Mouse (Mus musculus): ENCODE results near the gene Ksr2.
A peak's percentile ranks its signal among the peaks of the same experiment; 100 is the strongest.

The Ksr2 gene

DNA sequence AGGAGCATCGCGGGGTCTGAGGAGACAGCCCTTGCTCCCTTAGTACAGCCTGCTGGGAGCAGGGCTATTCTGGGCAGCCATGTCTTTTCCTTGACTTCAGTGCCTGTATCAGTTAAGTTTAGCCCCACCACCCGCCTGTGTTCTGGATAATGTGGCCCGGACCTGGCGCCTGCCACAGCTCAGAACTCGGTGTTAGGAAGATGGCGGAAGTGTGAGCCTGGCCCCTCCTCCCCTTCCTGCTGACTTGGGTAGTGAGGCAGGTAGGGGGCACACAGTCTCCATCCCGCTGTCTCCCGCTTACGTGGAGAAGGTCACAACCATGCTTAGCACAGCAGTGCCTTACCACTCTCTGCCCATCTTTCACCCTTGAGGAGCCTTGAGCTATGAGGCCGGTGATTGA lies 68.2 kb downstream of the Ksr2 start:
- DNase-seq (ENCODE audit: low read depth), result no peak

DNA sequence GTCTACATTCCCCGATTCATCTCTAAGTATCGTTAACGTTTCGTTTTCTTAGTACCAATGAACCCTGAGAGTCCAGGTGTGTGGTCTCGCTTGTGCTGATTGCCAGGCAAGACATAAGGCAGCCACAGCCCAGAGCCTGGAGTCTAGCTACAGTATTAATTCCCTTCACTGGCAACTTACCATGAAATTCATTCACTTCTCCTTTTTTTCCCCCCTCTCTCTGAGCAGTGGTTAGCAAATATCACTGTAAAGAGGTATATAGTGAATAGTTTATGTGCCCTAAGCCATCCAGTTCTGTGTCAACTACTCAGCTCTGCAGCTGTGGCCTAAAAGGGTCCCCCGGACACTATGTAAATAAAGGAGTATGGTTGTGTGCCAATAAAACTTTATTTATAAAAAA lies 71.6 kb downstream of the Ksr2 start:
- no peak for DNase-seq (ENCODE audit: low read depth)

DNA sequence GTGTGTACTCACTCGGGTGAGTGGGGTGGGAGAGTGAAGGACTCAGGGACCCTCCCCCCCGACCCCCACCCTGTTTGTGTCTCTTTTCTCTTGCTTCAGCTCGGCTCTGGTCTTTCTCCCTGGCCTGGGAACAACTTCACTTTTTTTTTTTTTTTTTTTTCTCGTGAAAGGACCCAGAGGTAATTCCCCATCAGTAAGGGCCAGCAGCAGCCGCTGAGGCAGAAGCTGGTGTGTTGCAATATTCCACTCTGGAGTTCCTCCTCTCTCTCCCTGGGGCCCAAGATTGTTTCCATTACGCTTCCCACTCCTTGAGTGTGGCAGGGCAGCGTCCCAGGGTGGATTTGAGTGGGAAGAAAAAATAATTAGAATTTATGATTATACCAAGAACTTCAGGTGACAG lies 72.3 kb downstream of the Ksr2 start:
- no peak for DNase-seq (ENCODE audit: low read depth)

DNA sequence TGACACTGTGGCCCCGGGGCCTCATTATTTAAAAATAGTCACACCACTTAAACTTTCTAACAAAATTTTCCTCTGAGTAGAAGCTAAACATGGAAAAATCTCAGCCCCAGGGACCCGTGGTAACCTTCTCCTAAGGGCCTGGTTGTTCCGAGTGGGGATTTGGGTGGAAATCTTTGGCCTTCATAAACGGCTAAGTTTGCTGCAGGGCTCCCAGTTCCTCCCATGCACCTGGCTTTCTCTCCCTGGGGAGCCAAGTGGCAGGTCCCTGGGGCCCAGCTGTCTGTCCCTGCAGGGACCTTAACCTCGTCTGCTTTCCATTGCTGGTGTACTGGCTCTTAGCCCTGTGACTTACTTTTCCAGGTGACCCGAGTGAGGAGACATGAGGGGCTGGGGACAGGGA lies 74.4 kb downstream of the Ksr2 start:
- no peak for DNase-seq (ENCODE audit: low read depth)

DNA sequence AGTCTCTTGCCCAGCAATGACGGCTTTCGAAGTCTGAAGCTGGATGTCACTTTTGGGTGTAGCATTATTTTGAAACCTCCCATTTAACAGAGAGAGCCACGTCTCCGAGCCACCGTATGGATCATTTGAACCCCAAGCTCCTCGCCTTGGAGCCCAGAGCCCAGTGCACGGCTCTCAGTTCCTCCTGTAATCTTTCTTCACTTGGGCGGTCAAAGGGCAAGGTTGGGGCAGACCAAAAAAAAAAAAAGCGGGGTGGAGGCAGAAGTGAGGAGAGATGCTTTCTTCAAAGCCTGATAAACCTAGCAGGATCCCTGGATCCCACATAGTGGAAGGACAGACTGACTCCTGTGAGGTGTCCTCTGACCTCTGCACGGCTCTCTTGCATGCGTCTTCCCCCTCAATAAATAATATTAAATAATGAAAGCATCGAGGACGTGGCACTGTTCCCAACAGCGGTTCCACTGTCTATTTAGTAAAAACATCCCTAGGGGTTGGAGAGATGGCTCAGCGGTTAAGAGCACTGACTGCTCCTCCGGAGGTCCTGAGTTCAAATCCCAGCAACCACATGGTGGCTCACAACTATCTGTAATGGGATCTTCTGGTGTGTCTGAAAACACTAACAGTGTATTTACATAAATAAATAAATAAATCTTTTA lies 75.0 kb downstream of the Ksr2 start:
- no peak for DNase-seq (ENCODE audit: low read depth)

DNA sequence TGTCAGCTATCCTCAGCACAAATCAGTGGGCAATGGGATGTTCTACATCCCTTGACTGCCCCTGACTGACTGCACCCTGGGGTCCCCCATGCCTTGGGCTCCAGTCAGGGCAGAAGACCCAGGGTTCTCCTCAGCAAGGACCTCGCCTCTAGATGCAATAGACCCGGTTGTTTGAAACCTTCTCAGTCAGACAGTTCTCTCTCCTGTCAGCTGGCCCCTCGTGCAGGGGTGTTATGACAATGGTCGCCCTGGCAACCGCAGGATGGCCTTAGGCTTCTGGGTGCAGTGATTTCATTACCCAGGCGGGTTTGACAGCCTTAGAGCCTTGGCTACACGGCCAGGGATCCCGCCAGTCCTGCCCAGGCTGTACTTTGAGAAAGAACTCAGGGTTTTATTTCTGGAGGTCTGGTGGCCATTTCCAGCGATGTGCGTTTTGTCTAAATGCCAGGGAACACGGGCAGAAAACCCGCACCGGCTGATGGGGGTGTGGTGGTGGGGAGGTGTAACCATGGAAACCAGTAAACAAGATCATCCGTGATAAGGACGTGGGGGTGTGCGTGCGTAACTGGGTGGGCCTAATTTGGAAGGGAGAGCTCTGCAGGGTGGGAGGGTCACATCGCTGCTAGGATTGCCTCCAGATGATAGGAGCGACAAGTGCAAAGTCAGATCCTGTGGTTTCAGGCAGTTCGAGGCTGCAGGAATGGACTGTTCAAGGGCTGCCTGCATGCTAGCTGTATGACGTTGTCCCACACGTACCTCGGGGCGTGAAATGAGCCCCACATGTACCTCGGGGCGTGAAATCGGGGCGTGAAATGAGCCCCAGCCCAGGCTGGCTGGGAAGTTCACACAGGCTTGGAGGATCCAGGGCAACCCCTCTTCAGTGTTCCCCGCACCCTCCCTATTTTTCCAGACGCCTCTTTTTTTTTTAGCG lies 79.4 kb downstream of the Ksr2 start:
- no peak for DNase-seq (ENCODE audit: low read depth)

DNA sequence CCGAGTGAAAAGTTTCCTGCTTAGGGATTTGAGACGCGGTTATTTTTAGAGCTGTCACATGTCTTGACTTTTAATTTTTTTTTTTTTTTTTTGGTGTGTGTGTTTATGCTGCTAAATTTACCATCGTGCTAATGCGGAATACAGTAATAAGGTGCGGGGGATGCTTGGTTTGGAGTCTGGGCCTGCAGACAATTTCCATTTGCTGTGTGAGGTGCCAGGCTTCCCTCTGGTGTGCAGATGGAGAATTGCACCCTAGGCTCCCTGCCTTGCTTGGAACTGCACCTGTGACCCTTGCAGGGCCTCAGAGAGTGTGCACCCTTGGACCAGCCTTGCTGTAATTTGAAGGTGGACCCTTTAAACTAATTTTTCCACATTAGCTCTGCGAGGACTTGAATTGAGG lies 80.1 kb downstream of the Ksr2 start:
- DNase-seq (ENCODE audit: low read depth), result peak; percentile 47

DNA sequence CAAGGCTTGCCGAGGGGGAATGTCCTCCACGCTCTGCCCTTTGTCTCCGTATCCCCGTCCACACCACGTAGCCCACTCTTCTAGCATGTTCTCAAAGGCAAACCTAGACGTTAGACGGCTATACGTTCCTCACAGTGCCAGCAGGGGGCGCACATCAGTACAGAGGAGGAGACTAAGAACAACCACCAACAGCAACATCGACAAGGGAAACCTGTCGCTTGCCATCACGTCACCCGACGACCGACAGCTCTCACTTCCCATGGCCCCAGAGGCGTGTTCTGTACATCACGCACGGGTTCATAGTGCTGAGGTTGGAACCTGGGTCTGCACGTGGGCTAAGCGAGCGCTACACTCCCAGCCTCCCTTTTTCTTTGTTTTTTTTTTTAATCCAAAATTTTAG lies 83.3 kb downstream of the Ksr2 start:
- peak; percentile 52 for DNase-seq (ENCODE audit: low read depth)

DNA sequence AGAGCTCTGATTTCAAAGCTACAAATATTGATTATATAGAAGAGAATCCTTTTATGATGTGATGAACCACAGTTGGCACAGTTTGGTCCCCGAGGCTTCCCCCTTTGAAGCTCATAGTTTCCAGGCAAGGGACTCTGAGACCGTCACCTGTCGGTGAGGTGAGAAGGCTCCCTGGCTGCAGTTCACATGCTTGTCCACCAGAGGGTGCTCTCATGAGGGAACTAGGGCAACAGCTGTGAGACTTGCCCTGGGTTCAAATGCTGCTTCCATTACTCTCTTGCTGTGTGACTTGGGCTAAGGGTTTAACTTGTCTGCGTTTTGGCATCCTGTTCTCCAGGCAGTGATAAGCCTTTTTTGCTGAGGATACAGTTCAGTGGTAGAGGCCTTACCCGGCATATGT lies 88.8 kb downstream of the Ksr2 start:
- DNase-seq (ENCODE audit: low read depth), result peak; percentile 60

DNA sequence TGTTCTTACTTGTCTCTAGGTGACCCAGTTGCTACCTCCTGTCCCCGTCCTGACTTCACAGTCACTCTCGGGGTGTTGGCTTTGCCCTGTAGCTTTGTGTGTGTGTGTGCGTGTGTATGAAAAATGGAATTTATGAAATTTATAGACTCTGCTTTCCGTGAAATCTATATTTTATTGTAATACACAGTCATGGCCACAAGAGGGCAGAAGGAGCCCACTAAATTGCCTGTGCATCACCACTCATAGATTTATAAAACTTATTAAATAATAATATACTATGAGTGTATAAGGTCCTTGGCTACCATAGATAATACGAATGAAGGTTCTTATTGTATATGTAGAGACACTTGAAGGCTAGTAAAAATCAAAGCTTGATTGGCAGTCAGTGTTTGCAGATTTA lies 90.6 kb downstream of the Ksr2 start:
- DNase-seq (ENCODE audit: low read depth), result peak; percentile 65

DNA sequence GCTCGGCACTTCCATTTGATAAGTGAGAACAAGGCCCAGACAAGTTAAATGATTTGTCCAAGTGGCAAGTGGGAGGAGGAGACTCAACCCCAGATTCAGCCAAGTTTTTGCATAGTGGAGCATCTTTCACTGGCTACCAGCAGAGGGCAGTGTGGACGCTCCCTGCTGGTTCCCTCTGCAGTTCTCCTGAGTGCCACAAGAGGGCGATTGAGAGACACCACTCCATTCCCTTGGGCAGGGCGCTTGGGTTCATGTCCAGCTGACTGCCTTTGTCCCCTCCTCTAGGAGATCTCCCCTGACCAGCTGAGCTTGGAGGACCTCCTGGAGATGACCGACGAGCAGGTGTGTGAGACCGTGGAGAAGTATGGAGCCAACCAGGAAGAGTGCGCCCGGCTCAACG lies 91.4 kb downstream of the Ksr2 start:
- peak; percentile 87 for DNase-seq (ENCODE audit: low read depth)

DNA sequence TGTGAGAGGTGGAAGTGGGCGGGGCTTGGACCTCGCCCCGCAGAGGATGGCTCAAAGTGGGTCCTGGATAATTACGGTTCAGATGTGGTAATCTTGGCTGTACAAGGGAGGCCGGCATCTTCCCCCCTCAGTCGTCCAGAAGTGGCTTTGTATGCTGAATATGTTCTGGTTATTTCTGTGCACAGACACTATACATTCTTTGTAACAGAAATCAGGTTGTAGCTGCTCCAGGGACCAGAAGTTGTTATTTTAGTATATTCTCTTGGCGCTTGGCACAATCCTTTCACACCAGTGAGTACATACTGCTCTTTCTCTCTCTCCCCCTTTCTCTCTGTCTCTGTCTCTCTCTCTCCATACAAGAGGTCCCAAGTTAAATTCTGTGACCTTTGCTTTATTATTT lies 92.0 kb downstream of the Ksr2 start:
- peak; percentile 23 for DNase-seq (ENCODE audit: low read depth)

DNA sequence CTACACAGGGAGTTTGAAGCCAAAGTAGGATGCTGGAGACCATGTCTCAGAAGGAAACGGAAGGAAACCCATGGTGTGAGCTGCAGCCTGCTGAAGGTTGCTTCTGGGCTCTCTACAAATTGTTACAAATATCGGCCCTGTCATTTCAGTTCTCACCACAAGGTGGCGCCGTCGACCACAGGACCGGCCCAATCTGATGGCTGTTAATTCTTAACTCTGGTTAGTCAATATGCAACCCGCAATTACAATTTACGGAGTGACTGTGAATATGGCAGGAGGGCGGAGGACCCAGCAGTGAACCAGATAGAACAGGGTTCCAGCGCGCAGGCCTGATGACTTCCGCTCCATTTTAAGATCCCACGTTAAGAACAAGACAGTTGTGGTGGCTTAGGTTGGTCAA lies 92.6 kb downstream of the Ksr2 start:
- DNase-seq (ENCODE audit: low read depth), result peak; percentile 85

DNA sequence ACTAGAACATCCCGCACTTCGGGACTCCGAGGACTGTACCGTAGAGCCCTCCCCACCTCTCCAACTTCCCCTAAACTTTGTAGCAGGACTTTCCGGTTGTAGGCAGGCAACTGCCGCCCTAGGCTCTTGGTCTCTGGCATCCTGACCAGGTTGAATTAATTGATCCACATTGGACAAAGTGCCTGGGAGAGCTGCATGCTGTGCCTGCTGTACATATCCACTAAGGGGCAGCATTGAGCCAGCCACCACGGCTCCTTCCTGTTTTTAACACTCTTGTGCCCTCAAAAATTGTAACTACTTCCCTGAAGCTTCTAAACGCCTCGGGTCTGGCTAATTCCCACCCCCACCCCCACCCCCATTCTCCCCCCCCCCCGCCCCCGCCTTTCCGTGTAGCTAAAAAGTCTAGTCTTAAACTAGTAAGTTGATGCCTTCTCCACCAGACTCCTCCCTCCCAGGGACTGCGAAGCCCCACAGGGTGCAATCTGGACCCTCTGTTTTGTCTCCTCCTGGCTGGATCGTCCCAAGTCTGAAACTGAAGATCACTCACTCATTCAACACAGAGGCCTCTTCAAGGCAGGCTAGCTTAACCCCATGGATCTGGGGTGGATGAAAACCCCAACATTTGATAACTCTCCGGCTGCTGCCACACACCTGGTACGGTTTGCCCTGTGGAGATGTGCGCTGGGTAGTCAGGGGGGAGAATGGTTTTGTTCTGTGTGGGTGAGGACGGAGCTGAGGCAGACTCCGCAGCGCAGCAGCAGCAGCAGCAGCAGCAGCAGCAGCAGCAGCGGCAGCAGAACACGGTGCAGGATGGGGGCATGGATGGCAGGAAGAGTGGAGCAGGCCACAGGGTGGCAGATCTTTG lies 95.9 kb downstream of the Ksr2 start:
- peak; percentile 81 for DNase-seq (ENCODE audit: low read depth)

DNA sequence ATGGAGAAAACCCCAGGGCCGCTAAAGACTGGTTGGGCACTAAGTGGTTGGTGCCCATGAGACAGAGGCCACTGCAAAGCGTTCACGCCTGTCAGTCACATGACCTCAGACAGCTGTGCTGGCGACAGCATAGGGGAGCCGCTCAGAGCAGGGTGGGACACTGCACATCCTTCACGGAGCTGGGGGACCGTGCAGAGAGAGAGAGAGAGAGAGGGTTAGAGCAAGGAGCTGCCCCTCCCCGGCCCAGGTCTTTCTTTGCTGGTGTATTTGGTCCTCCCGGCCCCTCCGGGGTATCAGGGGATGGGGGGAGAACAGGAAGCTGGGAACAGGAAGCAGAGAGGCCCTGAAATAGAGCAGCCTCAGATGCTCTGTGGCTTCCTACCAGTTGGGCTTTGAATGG lies 97.1 kb downstream of the Ksr2 start:
- DNase-seq (ENCODE audit: low read depth), result peak; percentile 55

DNA sequence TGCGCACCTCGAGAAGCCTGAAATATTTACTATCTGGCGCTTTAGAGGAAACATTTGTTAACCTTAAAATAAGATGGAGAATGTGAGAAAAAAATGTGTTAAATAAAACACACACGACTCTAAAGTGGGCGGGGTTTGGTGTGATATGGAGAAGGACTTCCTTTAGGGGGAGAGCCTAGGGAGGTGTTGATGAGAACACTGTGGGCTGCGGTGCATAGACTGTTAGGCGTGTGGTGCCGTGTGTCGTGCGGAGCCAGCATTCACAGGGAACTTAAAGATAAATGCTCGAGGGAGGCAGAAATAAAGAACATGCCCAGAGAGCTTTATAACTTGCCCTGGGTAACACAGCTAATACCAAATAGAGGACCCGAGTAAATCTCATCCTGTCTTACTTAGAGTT lies 101.6 kb downstream of the Ksr2 start:
- no peak for DNase-seq (ENCODE audit: low read depth)

DNA sequence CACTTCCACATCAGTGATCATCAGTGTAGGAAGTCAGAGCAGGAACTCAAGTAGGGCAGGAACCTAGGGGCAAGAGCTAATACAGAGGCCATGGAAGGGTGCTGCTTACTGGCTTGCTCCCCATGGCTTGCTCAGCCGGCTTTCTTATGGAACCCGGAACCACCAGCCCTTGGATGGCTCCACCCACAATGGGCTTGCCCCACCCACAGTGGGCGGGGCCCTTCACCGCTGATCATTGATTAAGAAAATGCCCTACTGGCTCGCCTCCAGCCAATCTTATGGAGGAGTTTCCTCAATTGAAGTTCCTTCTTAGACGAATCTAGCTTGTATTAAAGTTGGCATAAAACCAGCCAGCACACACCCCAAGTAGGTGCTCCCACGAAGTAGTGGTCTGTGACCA lies 102.1 kb downstream of the Ksr2 start:
- DNase-seq (ENCODE audit: low read depth), result no peak

DNA sequence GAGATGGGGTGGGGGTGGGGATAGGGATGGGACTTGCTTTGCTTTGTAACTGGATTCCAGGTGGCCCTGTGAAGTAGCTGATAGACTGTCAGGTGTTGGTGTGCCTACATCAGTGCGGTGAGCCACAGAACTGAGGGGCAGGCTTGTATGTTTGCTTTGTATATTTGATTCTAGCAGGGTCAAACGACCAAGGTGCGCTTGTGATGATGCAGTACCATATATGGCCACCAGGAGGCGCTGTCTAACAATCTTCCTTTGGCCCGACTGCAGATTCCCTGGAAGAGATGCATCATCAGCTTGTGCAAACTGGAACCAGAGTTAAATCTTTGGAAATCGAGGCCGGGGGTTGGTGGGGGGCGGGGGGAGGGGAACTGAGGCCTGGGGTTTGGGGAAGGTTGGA lies 102.8 kb downstream of the Ksr2 start:
- peak; percentile 77 for DNase-seq (ENCODE audit: low read depth)

DNA sequence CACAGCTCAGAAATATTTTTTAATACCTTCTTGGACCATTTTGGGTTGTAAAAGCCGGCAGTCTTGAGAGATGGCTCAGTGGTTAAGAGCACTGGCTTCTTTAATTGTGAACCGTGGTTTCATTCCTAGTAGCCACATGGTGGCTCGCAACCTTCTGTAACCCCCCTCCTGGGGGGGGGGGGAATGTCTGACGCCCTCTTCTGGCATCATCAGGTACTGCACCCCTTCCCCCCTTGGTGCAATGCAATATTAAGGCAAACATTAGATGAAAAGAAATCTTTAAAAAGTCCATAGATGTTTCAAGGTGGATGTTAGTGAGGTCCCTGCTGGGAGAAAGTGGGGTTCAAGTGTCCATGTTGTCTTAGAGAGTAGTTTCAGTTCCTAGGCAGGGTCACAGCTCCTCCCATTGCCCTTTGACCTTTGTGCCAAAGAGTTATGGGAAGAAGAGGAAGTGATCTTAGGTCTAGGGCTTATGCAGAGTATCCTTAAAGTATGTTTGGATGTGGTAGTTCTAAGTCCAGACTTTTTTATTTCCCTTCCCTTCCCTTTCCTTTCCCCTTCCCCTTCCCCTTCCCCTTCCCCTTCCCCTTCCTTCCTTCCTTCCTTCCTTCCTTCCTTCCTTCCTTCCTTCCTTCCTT lies 106.2 kb downstream of the Ksr2 start:
- DNase-seq (ENCODE audit: low read depth), result peak; percentile 44

DNA sequence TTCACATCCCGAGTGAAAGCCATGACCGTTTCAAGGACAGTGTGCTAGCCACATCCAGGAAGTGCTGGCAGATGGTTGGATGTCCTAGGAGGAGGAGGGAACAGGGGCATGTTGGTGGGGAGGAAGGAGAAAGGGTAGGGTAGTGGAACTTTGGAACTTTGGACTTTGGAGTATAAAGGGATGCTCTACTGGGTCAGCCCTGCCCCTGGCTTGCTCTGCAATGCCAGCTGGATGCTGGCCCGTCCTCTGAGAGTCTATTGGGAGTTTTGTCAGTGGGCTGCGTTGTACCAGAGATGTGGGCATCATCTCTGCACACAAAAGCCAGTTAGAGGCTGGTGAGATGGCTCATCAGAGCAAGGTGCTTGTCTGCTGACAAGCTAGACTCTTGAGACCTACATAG lies 107.4 kb downstream of the Ksr2 start:
- no peak for DNase-seq (ENCODE audit: low read depth)

DNA sequence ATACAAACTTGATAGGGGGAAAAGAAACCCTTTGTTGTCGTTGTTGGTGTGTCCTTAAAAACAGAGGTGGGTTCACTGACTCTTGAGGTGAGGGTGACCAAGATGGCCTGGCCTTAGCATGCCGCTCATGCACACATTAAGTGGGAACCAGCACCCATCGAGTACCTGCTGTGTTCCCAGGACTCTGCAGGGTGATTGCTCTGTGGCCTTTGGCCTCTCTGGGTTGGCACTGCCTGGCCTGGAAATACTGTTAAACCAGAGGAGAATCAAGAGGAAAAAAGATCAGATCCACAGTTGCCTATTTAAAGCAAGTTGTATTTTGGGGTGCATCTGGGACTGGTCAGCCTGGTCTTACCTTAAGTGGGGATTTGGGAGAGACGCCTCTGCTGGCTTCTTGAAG lies 107.9 kb downstream of the Ksr2 start:
- DNase-seq (ENCODE audit: low read depth), result no peak

DNA sequence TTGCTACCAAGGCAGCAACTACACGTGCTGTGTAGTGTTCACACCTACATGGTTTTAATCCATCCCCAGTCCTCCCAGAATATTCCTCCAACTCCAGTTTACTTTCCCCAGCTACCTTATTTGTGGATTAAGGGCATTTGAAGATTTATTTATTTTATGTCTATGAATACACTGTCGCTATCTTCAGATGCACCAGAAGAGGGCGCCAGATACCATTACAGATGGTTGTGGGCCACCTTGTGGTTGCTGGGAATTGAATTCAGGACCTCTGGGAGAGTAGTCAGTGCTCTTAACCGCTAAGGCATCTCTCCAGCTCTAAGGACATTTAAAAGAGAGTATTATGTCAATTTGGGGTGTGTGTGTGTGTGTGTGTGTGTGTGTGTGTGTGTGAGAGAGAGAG lies 108.7 kb downstream of the Ksr2 start:
- DNase-seq (ENCODE audit: low read depth), result no peak

Measured in naive thymus-derived CD4-positive, alpha-beta T cell, adult 2 months (primary cell).